Mouse (Mus musculus): ENCODE measurements at regions not wholly inside any gene's neighbourhood (a gene's known extent, or its start where the extent isn't known, plus 50 kb on each side); places are given as distances from the start of the nearest gene placed in this dataset.

DNA sequence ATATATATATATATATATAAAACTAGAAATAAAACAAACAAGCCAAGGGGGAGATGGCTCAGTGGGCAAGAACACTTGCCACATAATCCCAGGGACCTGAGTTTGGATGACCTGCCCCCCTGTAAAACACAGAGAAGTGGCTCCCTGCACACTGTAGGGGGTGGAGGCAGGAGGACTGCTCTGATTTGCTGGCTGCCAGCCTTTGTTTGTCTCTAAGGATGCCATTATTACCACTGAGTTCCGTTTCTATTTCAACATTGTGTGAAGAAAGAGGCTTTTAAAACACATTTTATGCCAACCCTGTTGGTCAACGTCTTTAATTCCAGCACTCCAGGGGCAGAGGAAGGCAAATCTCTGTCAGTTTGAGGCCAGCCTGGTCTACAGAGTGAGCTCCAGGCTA is 82.2 kb upstream of the Errfi1 start:
- no peak for DNase-seq (ENCODE audit: low spot score in 2 of 2)

DNA sequence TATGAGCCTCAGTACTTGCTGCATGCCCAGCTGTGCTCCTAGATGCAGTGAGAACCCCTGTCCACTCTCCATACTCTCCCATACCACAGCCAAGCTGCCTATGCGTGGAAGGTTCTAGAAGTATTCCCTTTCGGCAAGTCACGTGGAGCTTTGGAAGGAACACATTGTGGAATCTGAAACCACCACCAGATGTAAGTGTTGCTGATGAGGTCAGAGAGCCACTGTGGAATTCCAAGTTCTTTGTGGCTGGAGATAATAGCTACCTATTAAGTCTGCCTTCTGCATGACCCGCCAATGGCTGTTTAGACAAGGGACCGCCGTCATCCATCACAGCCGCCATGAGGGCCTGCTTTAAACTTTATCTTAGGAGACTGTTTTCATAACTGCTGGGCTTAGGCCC is 84.7 kb upstream of the Errfi1 start:
- no peak for DNase-seq (ENCODE audit: low spot score in 2 of 2)

GRCm38 (mm10) chr4:150758467-150759237 is 95.1 kb upstream of the Errfi1 start:
- no peak for DNase-seq (ENCODE audit: low spot score in 2 of 2)

GRCm38 (mm10) chr4:150757815-150758426 is 95.8 kb upstream of the Errfi1 start:
- no peak for DNase-seq (ENCODE audit: low spot score in 2 of 2)

DNA sequence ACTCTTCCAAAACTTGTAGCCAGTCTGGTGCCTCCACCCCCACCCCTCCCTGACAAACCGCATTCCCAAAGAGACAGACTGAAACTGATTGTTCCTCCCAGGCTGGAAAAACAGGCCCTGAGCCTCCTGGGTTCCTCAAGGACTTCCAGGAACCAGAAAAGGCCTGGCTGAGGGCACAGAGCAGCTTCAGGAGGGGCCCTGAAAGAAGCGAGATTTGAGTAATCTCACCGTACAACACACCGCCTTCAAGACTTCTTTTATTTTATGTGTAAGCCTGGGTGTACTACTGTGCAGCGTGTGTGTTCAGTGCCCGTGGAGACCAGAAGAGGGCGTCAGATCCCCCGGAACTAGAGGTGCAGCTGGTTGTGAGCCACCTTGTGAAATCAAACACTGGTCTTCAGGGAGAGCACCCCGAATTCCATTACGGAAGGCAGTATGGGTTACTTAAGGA is 96.4 kb upstream of the Errfi1 start:
- no peak for DNase-seq (ENCODE audit: low spot score in 2 of 2)

DNA sequence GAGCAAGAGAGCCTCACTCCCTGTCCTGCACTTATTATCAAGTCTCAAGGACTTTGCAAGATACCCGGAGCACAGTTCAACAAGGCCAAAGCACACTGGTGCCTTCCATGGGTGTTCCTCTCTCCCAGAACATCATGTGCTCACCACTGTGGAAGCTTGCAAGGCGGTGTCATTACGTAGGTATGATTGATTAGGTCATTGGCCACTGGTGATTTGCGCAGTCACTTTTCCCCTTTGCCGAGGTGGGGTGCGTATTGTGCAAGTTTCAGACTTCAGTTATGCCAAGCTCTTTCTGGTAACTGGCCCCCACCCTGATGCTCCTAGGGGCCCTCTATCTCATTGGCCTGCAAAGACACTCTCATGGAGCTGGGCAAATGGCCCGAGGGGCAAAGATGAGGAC is 98.3 kb upstream of the Errfi1 start:
- DNase-seq (ENCODE audit: low spot score in 2 of 2): no peak

GRCm38 (mm10) chr4:150752151-150752550 is 100.2 kb upstream of the Slc45a1 start:
- no peak for DNase-seq (ENCODE audit: low spot score in 2 of 2)

DNA sequence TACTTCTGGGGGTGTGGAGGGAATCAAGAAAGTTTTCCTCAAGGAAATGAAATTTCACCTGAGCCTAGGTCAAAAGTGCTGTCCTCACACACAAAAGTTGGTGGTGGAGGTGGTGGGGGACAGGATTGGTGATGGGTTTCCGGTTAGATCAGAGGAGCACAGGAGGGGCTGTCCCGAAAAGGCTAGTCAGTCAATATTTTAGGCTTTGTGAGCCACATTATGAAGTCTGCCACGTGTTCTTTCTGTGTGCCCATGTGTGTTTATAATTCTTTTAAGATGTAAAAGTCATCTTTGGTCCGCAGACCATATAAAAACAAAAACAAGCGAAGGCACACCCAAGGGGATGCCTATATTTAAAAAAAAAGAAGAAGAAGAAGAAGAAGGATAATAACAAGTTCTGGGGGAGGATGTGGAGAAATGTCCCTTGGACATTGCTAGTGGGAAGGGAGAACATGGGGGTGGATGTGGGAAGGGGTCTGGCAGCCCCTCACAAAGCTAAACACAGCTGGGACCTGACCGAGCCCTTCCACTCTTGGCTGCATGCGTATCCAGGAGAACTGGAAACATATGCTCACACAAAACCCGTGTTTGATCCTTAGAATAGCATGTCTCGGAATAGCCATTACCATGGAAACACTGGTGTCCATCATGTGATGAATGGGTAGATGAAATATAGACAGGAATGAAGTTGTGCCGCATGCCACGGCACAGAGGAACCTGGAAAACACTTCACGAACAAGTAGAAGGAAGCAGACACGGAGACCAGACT is 98.7 kb upstream of the Slc45a1 start:
- no peak for DNase-seq (ENCODE audit: low spot score in 2 of 2)

DNA sequence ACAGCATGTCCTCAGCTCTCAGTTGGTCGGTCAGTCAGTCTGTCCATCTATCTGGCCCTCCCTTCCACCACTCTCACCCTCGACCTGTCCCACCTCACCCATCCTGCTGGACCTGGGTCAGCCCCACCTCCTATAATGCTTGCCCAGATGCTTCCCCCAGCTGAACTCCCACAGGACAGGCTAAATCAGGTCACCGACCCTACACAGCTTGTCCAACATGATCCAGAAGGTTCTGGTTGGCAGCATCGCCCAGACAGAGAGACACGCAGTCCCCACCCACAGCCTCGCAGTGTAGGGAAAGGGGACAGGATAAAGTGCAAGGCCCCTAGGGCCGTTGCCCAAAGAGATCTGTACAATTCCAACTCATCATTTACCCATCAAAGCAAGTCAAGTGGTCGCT is 97.1 kb upstream of the Slc45a1 start:
- no peak for DNase-seq (ENCODE audit: low spot score in 2 of 2)

DNA sequence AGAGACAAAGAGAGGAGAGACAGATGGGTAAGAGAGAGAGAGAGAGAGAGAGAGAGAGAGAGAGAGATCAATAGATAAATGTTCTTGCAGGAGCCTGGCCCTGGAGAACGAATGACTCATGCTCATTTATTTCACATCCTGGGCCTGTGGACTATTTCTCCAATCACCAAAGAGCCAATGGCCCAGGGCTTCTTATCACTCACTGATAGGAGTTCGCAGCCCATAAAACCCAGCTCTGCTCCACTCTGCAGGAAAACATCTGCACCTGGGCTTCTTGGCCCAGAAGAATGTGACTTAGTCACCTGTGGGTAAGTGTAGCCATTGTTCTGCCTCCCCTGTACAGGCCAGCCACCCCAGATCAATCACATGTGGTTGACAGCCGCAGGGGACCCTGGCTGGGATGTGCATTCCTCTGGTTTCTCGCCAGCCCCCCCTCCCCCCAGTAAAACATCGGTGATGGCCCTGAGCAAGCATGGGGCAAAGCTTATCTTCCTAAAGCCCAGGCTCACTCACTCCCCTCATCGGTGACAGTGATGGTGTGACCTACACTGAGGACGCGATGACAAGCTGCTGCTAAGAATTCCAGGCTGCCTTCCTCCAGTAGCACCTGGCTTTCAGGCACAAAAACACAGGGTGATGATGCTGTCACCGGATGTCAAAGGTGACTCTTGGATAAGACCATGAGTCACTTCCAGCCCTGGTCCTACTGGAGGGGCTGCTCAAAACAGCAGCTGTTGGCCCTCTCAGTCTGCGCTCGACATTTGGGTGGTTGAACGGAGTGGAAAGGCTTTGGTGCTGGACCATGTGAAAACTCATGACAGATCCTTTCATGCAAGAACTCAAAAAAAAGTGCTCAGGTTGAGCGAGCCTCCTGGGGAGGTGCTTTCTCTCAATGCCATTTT is 96.4 kb upstream of the Slc45a1 start:
- no peak for DNase-seq (ENCODE audit: low spot score in 2 of 2)

DNA sequence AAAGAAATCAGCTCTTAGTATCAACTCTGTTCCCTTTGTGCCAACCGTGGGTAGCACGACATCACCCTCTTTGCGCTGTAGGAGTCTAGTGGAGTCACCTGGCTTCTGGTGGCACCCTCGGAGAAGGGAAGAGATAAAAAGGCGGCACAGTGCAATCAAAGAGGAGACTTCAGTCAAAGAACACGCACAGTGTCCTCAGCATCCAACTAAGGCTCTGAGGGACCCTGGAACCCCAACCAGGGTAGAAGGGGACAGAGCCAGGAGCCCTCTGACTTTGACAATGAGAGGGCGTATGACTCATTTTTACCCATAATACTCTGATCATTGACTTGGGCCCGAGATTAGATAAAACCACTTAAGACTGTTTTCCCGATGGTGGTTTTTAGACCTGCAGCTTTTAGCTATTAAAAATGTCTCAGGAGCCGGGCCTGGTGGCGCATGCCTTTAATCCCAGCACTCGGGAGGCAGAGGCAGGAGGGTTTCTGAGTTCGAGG is 94.5 kb upstream of the Slc45a1 start:
- DNase-seq (ENCODE audit: low spot score in 2 of 2): no peak

DNA sequence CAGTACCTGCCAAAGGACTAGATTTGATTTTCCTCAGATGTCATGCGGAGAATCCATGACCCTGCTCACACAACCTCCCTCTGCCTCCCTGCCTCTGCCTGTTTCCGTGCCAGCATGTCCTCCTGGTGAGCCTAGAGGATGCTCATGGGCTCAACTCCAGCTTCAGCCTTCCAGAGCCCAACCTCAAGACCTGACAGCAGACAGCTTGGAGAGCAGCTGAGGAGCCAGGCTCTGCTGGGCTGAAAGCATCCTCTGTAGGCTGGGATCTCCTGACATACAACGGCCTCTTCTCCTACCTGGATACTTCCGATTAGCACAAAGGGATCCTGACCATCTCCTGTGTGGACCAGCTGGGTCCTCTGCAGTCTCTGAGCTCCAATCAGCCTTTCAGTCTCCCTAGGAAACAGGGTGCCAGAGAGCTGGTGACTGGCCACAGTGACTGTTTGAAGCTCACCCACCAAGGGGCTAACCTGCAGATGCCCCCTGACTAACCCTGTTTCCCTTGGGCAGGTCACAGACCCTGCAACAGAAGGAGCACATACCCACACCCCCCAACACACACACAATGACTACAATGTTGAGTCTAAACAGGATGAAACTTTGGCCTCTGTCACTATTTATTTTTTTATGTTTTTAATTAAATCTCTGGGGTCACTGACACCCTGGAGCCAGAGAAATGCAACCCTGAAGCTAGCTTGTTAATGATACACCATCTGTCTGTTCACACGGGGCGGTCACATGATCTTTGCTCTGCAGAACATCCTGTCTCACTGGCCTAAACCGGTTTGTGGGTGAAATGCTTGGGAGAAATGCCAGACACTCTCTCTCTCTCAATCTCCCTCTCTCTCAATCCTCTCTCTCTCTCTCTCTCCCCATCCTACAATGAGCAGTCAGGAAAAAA is 93.8 kb upstream of the Slc45a1 start:
- DNase-seq (ENCODE audit: low spot score in 2 of 2): no peak

GRCm38 (mm10) chr4:150743508-150743907 is 91.5 kb upstream of the Slc45a1 start:
- DNase-seq (ENCODE audit: low spot score in 2 of 2): no peak

- no peak for DNase-seq (ENCODE audit: low spot score in 2 of 2)
Observed at GRCm38 (mm10) chr4:150743103-150743502, 91.1 kb upstream of the Slc45a1 start.

DNA sequence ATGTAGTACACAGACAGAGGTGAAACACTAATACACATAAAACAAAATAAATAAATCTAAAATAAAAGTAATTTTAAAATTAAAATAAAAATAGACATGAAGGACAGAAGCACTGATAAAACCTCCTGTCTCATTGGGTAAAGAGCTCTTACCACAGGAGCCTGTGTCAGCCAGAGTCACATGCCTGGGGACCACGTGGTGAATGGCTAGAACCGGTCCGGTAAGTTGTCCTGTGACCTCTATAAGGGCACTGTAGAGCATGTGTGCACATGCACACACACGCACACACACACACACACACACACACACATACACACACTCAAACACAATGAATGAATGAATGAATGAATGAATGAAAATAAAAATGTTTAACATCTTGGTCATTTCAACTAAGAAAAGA is 89.8 kb upstream of the Slc45a1 start:
- no peak for DNase-seq (ENCODE audit: low spot score in 2 of 2)

DNA sequence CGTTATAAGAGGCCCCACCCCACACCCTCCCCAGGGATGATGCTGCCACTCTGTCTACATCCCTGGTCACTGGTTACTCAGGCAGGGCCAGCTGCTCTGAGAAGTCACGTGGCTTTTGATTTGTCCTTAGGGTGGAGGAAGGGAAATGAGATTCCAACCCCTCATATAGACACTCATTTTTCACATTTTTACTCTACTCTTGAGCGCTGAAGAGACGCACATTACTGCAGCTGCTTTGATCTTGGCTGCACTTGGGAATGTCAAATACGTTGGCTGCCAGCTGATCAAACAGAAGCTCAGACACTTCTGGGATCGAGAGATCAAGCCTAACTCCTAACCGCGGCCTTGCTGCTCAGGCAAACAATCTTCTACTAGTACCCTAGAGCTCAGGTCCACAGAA is 88.2 kb upstream of the Slc45a1 start:
- no peak for DNase-seq (ENCODE audit: low spot score in 2 of 2)

DNA sequence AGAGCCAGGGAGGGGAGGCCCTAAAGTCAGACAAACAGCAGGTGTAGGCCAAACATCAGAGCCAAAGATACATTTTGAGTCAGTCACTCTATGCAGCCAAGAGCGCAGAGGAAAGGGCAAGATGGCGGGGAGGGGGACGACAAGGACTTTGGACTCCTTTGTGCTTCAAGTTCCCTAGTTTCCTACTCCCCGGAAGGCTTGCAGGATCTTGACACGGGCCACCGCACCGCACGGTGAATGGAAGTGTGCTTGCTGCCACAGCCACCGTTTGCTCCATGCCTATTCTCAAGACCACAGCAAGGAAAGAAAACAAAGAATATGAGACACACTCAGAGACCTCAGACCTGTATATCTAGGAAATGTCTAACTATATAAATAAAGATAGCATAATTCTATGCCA is 86.8 kb upstream of the Slc45a1 start:
- no peak for DNase-seq (ENCODE audit: low spot score in 2 of 2)

- DNase-seq (ENCODE audit: low spot score in 2 of 2): no peak
Observed at GRCm38 (mm10) chr4:150730061-150730812, 78.3 kb upstream of the Slc45a1 start.

DNA sequence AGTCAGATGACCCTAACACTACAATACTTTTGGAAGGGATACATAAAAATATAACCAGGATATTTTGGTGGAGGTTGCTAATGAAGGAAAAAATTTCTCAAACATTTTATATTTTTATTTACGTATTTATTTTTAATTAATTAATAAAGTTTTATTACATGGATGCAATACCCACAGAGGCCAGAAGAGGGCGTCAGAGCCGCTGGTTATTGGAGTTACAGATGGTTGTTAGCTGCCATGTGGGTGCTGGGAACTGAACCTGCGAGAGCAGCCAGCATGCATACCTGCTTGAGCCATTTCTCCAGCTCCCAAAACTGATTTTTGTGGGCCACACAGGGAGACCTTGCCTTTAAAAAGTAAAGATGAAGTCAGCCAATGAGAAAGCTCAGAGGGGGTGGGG is 74.6 kb upstream of the Slc45a1 start:
- DNase-seq (ENCODE audit: low spot score in 2 of 2): no peak
